Mouse (Mus musculus): Measurements from ENCODE around the gene Itm2a. TPM values are rescaled to one million over a fixed set of nuclear protein-coding genes. Genes with fewer than 3 reads are reported as not detected.

Gene Itm2a
- 10 to 100 TPM; 60.4 to 88.4 (median 70.7) TPM for total RNA-seq (2022)

DNA sequence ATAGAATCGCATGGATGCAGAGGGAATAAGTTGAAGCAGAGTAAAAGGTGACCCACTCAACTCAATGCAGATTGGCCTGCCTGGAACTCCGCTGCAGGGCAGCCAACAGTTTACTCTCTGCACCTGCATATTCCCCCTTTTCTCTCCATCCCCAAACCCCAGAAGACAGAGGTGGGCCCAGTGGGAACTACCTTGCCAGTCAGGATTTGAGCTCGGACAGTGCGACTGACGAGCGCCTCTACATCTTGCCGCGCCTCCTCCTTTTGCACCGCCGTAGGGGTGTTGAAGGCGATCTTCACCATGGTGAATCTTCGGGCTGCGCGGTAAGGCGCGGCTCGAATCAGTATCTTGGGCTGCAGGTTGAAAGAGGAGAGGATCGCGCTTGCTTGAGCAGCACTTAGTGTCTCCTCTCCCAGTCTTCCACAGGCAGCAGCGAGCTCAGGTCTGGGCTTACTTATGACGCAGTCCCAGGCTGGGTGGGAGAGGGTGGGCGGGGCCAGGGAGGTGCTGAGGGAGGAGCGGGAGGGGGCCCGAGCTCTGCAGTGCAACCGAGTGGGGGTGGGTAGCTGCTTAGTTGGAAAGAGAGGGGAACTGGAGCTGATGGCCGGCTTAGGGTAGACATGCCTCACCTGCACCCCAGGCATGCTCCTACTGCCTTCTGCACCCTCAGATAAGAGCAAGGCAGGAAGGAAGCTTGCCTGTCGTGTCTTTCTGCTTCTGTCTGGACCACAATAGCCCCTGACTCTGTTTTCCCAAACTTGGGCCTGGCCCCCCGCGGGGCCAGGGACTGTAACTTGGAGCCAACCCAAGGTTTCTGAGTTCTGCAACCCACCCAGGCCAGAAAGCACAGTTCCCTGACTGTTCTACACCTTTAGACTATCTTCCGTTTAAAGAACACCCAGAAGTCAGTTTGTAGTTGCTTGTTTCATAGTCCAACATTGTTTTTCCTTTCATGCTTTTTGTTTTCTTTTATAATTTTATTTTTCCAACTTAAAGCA lies at the start of gene Itm2a:
Gene Itm2a, minus strand, starts transcription at position 462 of the 998 bp plus-strand sequence.
- DNase-seq (ENCODE audit: low spot score in 2 of 2), result peak in 1 of 2 experiments; percentile 13

DNA sequence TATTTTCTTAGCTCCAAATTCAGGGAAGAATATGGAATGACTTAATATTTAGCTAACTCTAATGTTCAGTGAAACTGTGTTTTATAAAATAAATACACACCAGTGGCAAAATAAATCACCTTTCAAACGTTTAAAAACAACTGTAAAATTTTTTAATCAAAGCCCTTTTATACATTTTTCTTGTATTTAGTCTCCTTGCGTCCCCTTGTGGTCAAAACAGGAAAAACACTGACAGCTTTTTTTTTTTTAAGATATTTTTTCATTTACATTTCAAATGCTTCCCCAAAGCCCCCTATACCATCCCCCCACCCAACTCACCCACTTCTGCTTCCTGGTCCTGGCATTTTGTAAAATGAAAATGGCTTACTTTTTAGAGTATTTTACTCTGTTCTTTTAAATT lies 32.7 kb upstream of the Itm2a start:
- no peak for DNase-seq (ENCODE audit: low spot score in 2 of 2)

DNA sequence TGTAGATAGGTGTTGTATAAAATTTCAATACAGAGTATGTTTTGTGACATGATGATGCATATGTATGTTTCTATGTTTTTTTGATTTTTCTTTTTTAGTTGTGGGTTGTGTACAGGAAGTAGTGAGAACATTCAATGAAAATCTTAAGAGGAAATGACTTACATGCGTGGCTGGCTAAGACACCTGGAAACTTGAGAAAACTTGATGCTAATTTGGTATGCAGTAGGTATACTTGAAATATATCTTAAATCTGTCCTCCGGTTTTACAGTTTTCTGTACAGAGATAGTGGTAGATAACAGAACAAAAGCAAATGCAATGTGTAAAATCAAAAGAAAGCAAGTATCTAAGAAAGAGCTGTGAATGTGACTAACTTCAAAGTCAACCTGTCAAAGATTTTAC lies 18.1 kb upstream of the Itm2a start:
- no peak for DNase-seq (ENCODE audit: low spot score in 2 of 2)

DNA sequence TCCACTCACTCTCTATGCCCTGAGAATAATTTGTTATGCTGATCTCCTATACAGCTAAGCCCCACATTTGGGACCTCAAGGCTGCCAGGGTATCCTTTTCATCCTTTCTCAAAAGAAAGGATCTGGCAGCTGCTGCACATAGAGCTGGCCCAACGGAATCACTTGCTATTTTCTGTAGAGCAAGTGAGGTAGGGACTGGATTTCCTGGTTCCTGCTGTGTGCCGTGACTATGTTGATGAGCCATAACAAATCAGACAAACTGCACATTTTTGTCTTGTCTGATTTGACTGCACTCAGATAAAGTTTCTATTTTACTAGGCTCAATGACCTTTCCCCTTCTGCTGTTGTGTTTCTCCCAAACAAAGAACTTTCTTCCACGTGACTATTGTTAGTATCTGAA lies 14.2 kb upstream of the Itm2a start:
- DNase-seq (ENCODE audit: low spot score in 2 of 2), result no peak

DNA sequence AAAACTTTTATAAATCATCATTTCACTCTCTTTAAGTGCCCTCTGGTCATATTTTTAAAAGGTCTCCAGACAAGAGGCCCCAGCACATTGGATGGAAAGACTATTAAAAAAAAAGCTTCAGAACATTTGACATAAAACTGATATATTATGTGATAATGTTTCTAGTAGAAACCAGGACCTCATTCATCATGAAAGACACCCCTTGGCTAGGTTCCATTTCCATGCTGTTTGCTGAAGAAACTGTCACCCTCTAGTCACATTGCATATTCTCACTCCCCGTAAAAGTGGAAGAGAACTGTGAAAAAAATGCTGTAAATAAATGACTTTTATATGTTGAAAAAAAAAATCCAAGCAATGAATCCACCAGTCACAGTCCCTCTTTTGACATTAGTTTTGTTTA lies 12.8 kb upstream of the Itm2a start:
- DNase-seq (ENCODE audit: low spot score in 2 of 2), result no peak

DNA sequence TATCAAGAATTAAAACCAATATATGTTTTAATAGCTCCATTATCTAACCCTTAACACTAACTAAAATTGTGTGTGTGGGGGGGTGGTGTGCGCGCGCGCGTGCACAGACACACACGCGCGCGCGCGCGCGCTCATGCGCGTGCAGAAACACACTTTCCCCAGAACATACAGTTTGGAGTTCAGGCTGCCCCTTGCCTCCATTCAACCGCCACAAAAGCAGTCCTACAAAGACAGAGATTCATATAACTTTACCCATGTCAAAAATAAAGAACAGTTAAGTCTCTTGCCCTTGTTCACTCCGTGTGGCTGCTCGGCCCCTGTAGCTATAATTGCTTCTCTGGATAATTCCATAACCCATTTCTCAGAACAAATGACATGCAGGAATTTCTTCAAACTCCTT lies 695 bp downstream of the Itm2a start:
- no peak for DNase-seq (ENCODE audit: low spot score in 2 of 2)

DNA sequence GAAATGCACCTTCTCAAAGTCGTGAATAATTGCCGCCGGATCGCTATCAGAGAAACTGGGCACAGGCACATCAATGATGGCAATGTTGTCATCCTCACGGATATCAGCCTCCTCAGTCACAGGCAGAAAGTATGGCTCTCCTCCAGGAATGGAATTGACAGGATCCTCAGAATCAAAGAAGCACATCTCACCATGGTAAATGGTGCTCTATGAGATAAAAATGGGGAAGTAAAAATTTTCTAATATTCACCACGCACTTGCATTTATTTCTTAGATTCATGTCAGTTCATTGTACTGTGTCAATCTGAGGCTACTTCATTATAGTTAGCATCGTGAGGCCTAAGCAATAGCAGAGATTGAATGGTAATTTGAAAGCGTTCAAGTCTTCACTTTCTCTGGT lies 4.1 kb downstream of the Itm2a start:
- no peak for DNase-seq (ENCODE audit: low spot score in 2 of 2)

DNA sequence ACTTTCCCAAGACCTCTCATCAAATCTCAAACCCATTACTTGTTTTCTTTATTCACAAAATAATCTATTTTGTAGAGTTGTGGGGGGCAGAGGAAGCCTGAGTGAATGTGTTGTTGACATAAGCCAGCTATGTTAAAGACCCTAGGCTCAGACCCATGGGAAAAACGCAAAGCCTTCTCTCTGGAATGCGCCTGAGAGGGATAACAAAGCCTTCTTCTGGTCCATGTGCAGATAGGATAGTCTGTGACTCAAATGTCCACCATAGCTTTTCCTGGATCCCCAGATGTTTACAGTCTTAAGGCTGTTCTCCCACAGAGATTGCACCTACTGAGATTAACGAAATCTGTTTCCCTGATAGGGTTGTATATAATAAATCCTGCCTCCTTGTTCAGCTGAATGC lies 9.9 kb downstream of the Itm2a start:
- no peak for DNase-seq (ENCODE audit: low spot score in 2 of 2)

DNA sequence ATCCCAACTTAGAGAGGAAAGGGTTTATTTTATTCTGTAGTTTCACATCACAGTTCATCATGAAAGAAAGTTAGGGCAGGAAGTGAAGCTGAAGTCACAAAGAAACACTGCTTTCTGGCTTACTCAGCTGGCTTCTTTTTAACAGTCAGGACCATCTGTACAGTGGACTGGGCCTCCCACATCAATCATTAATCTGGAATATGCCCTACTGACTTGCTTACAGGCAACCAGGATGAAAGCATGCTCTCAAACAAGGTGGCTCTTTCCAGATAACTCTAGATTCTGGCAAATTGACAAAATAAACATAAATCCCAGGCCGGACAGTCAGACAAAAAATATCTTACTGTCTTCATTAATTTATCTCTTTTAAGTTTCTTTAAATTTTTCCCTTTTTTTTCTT lies 27.8 kb downstream of the Itm2a start:
- no peak for DNase-seq (ENCODE audit: low spot score in 2 of 2)

Other genes with a start within 250 kb of the Itm2a start
- not detected for gene Gpr174, start 147.5 kb downstream of the Itm2a start, total RNA-seq (2022)